Mouse (Mus musculus) forebrain, embryonic 10.5 days (tissue): ENCODE measurements around the gene Cryzl1. TPM values are rescaled to one million over a fixed set of nuclear protein-coding genes. Genes with fewer than 3 reads are reported as not detected.

Experiments
- DNase-seq: peaks from one replicate; pipeline ENCODE4 v3.0.0-alpha.2; 2017; ENCODE audit warnings: low spot score; ENCODE audit errors: extremely low spot score
- H3K27ac ChIP-seq: fragments of 300-500 bp; sonication (generic); 2 replicates; pipeline ENCODE4 v1.5.1; 2016; ENCODE audit warnings: mild to moderate bottlenecking
- H3K27me3 ChIP-seq: fragments of 300-500 bp; sonication (generic); 2 replicates; pipeline ENCODE4 v1.6.1; 2016; ENCODE audit warnings: mild to moderate bottlenecking; ENCODE audit not compliant: poor library complexity, severe bottlenecking
- H3K36me3 ChIP-seq: fragments of 300-500 bp; sonication (generic); replicated peaks from 2 replicates; pipeline ENCODE4 v1.6.1; 2016; ENCODE audit warnings: mild to moderate bottlenecking, moderate library complexity
- H3K4me1 ChIP-seq: fragments of 300-500 bp; sonication (generic); 2 replicates; pipeline ENCODE4 v1.6.1; 2016
- H3K4me3 ChIP-seq: fragments of 300-500 bp; sonication (generic); 2 replicates; pipeline ENCODE4 v1.5.1; 2016; ENCODE audit warnings: mild to moderate bottlenecking, moderate library complexity
- H3K9me3 ChIP-seq: fragments of 300-500 bp; sonication (generic); 2 replicates; pipeline ENCODE4 v1.6.1; 2016; ENCODE audit warnings: mild to moderate bottlenecking, moderate library complexity
- WGBS: fragments of 180-500 bp; shearing (Covaris S2); methylation state at CpG from one replicate; pipeline ENCODE4 v1.1.7; 2016; 5-methylcytosine and 5-hydroxymethylcytosine counted together
- polyA plus RNA-seq: library from polyadenylated mRNA; unstranded; fragments of >200 nt; fragmentation: Nextera tagmentation; extraction: Ambion mirVana; gene quantifications from 2 replicates; pipeline ENCODE4 v1.2.1, GENCODE M21; 2016

Gene Cryzl1
- polyA plus RNA-seq, 1 experiment from 2014 or later, result 67.1 TPM

DNA sequence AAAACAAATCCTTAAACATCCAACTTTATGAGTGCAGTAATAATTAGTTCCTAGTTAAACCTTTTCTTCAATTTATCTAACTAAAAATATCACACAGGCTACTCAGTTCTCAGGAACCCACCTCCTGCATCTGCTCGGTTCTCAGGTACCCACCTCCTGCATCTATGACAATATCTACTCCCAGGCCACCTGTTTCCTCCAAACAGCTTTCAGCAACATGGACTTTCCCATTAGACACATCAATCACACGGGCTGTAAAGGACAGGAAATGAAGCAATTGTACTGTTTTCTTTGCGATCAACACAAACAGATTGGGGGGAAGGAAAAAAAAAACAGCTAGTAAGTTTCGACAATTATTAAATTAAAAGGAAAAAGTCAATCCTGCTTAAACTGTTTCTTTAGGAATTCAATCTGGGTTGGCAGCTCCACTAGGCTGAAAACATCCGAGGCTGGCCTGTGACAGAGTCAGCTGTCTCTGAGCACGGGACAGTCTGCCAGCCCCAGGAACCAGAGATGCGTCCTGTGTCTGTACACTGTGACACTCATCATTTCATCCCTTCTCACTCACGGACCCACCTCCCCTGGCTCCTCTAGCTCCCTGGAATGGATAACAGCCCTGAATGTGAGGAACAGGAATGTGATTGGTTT, 33.5 kb downstream of the Cryzl1 start:
- Histone ChIP-seq H3K36me3 (peaks cover 52% of the 10 kb centered on the region), H3K27me3 (no peaks in the 10 kb centered on the region), H3K9me3 (no peaks in the 10 kb centered on the region), H3K27ac (no peak overlapping the region), H3K4me3 (no peak overlapping the region), H3K4me1 (peaks cover 7% of the 10 kb centered on the region; the same call in 1 of the 2 replicates)
- WGBS, result 78% methylated on average over 8 of the region's 8 CpGs
- DNase-seq, result no peak

DNA sequence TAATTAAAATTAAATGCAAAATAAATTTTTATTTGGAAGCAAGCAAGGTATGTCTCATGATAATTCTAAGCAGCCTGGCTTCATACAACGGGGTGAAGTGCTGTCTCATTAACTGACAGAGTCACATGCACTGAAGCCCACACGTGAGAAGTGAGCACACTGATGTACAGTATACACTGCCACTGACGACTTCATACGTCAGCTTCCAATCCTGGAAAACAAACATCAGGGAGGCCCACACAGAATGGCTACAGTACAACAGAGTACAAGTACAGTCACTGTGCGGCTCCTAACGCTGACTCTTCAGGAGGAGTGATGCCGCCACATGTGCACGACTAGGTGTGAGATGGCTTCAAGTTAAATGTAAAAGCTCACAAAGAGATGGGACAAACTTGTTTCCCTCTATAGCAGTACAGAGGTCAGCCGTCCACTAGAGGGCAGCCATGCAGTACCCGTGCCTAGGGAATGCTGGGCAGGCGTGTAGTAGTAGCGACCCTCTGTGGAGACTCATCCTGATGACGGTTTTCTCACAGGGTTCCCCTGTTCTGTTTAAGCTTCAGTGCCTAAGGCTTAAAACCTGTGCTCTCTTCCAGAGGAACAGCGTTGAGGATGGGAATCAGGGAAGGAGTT, 34.2 kb downstream of the Cryzl1 start:
- peaks cover 13% of the 10 kb centered on the region for H3K4me1 ChIP-seq
- WGBS, result 35% methylated on average over 14 of the region's 14 CpGs
- H3K27me3 ChIP-seq, result no peaks in the 10 kb centered on the region
- H3K9me3 ChIP-seq, result no peaks in the 10 kb centered on the region
- H3K27ac ChIP-seq, result no peak overlapping the region
- H3K36me3 ChIP-seq, result peaks cover 45% of the 10 kb centered on the region
- H3K4me3 ChIP-seq, result no peak overlapping the region
- peak; percentile 81 for DNase-seq

DNA sequence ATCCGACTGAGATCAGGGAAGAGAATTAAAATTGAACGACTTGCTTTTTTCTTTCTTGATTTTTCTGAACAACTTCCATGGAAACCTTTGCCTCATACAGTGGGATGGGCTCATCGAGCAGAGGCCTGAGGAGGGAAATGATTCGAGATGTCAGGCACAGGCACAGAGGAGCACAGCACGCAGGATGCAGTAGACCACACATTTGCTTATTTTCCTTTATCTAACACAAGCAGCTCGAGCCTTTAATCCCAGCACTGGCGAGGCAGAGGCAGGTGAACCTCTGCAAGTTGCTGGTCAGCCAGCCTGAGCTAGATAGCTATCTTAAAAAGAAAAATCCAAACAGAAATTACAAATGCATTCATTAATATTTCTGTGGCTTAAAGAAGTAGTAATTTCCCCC, 39.0 kb downstream of the Cryzl1 start:
- peaks cover 35% of the 10 kb centered on the region for H3K4me1 ChIP-seq
- no peaks in the 10 kb centered on the region for H3K9me3 ChIP-seq
- no peak for DNase-seq
- H3K27ac ChIP-seq, result 0 out of 2 replicates have a peak overlapping the region, but pooled peaks have one; percentile 0
- 56% methylated on average over 7 of the region's 7 CpGs for WGBS
- peak overlapping the region; percentile 95; the same call in 1 of the 2 replicates for H3K4me3 ChIP-seq
- peaks cover 29% of the 10 kb centered on the region for H3K36me3 ChIP-seq
- H3K27me3 ChIP-seq, result no peaks in the 10 kb centered on the region

- peak within 1 kb of the TSS; percentile 96 for H3K27ac ChIP-seq
- H3K4me1 ChIP-seq, result peaks cover 32% of the 10 kb centered on the region
- under 1% methylated on average over 66 of the region's 71 CpGs for WGBS
- H3K36me3 ChIP-seq, result peaks cover 37% of the 10 kb centered on the region
- no peaks in the 10 kb centered on the region for H3K27me3 ChIP-seq
- no peaks in the 10 kb centered on the region for H3K9me3 ChIP-seq
- H3K4me3 ChIP-seq, result peak within 1 kb of the TSS; percentile 95
- DNase-seq, result peak; percentile 91
Measured at GRCm38 (mm10) chr16:91688619-91689334, 40.0 kb downstream of the Cryzl1 start, which contains the start of gene Donson. Gene Donson, minus strand, starts transcription at chr16:91688770.

DNA sequence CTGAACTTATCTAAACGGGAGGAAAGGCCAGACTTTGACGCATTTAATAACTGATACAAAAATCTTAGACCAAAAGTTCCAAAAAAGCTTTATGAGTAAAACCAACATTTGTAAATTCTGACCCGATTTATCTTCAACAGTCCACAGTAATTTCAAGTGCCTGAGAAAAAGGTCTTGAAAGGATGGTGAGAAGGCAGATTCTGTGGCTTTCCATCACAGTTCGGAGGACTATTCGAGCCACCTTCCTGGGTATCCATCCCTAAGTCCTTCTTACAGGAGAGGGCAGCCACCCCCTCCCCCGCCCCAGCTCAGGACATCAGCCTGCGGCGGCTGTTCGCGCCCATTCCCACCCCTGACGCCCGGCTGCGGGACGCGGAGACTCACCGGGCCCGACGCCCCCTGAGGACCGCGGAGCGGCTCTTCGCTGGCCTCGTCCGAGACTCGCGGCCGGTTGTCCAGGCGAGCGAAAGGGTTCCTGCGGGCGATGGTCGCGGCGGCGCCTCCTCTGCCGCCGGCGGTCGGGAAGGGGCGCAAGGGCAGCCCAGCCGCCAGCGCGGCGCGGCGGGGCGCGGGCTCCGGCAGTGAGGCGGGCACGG, 40.7 kb downstream of the Cryzl1 start:
- 1% methylated on average over 49 of the region's 51 CpGs for WGBS
- Histone ChIP-seq H3K27ac (peak overlapping the region; percentile 96), H3K4me1 (peaks cover 32% of the 10 kb centered on the region), H3K36me3 (peaks cover 38% of the 10 kb centered on the region), H3K27me3 (no peaks in the 10 kb centered on the region), H3K9me3 (no peaks in the 10 kb centered on the region), H3K4me3 (peak overlapping the region; percentile 95)
- no peak for DNase-seq

DNA sequence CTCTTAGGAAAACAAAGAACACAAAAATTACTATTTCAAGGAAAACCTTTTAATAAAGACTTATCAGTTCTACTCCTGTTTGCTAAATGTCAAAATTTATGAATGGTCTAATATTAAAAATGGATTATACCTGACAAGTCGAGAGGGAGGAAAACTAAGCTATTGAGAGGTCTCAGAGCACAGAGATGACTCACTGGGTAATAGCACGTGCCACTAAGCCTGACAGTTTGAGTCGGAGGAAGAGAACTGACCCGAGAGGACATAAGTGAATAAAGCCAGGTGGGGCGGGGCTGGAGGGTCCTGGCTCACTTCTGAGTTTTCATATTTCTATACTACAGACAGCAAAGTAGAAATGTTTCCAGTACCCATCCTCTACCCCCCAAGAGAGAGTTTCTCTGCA, 42.4 kb downstream of the Cryzl1 start:
- H3K36me3 ChIP-seq, result peaks cover 54% of the 10 kb centered on the region
- no peaks in the 10 kb centered on the region for H3K27me3 ChIP-seq
- H3K9me3 ChIP-seq, result no peaks in the 10 kb centered on the region
- WGBS, result 88% methylated on average over 5 of the region's 5 CpGs
- peaks cover 32% of the 10 kb centered on the region for H3K4me1 ChIP-seq
- H3K27ac ChIP-seq, result no peak overlapping the region
- DNase-seq, result no peak
- H3K4me3 ChIP-seq, result no peak overlapping the region

DNA sequence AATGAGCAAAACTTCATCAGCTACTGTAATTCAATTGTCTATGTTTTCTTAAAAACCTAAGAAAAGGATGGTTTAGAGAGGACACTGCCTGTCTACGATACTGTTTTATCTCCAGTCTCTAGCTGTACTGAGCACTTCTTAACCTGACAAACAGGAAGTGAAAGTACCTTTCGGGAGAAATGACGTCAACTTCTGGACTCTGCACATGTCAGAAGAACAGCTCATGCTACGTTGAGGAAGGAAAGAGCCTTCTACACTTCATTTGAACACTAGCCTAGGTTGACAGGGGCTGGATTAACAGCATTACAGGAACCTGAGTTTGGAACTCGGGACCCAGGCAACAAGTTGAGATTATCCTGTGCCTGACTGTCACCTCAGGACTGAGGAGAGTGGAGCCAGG, 43.2 kb downstream of the Cryzl1 start:
- Histone ChIP-seq H3K4me1 (peaks cover 32% of the 10 kb centered on the region), H3K36me3 (peaks cover 60% of the 10 kb centered on the region), H3K27me3 (no peaks in the 10 kb centered on the region), H3K9me3 (no peaks in the 10 kb centered on the region), H3K27ac (no peak overlapping the region), H3K4me3 (no peak overlapping the region)
- 95% methylated on average over 5 of the region's 5 CpGs for WGBS
- DNase-seq, result no peak

DNA sequence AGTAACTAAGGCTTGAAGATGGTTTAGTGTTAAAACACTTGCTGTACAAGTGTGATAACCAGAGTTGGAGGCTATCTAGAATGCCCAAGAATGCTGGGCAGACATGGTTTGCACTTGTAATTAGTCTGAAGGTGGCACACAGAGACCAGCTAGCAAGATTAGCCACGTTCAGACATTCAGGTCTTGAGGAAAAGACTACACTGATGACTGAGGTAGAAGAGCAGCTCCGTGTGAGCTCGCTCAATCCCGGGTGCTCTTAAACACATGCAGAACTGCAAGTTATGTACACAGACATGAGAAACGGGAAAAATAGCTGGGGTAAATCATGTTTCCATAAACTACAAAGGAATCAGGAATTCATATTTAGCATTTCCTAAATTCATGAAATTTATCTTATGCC, 48.1 kb downstream of the Cryzl1 start:
- Histone ChIP-seq H3K4me3 (no peak overlapping the region), H3K27ac (no peak overlapping the region), H3K4me1 (no peaks in the 10 kb centered on the region), H3K36me3 (peaks cover 98% of the 10 kb centered on the region), H3K9me3 (no peaks in the 10 kb centered on the region), H3K27me3 (no peaks in the 10 kb centered on the region)
- DNase-seq, result no peak
- WGBS, result 88% methylated on average over 5 of the region's 5 CpGs

GRCm38 (mm10) chr16:91678147-91678911, 50.4 kb downstream of the Cryzl1 start:
- Histone ChIP-seq H3K4me1 (no peaks in the 10 kb centered on the region), H3K27me3 (no peaks in the 10 kb centered on the region), H3K36me3 (peaks cover 99% of the 10 kb centered on the region), H3K4me3 (no peak overlapping the region), H3K27ac (no peak overlapping the region), H3K9me3 (no peaks in the 10 kb centered on the region)
- DNase-seq, result no peak
- 90% methylated on average over 5 of the region's 5 CpGs for WGBS

- Histone ChIP-seq H3K9me3 (no peaks in the 10 kb centered on the region), H3K4me1 (no peaks in the 10 kb centered on the region), H3K36me3 (peaks cover 100% of the 10 kb centered on the region), H3K4me3 (no peak overlapping the region), H3K27ac (no peak overlapping the region), H3K27me3 (no peaks in the 10 kb centered on the region)
- DNase-seq, result no peak
- WGBS, result 90% methylated on average over 4 of the region's 4 CpGs
Measured at GRCm38 (mm10) chr16:91674500-91674899, 54.3 kb downstream of the Cryzl1 start.

GRCm38 (mm10) chr16:91663795-91664194, 65.0 kb downstream of the Cryzl1 start:
- 97% methylated on average over 3 of the region's 3 CpGs for WGBS
- peaks cover 13% of the 10 kb centered on the region; the same call in 1 of the 2 replicates for H3K9me3 ChIP-seq
- H3K36me3 ChIP-seq, result peaks cover 100% of the 10 kb centered on the region
- H3K27ac ChIP-seq, result no peak overlapping the region
- no peak for DNase-seq
- H3K4me1 ChIP-seq, result no peaks in the 10 kb centered on the region
- no peak overlapping the region for H3K4me3 ChIP-seq
- H3K27me3 ChIP-seq, result no peaks in the 10 kb centered on the region

DNA sequence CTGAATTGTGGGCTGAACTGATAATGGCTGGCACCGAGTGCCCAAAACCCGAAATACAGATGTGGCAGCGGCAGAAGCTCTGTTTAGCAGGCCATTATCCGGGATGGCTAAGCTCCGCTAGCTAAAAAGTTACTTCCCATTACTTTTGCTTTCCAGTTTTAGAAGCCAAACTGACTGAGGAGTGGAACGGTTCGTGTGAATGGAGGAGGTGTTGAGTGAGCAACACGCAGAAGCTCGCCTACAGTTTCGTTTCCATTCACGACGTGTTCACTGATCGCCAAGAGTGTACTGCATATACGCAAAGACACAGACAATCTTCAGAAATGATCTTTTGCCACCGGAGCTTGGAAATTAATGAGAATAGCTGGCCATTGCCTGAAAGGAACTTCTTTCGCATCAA, 66.4 kb downstream of the Cryzl1 start:
- no peak overlapping the region for H3K4me3 ChIP-seq
- H3K27me3 ChIP-seq, result no peaks in the 10 kb centered on the region
- H3K9me3 ChIP-seq, result peaks cover 18% of the 10 kb centered on the region; the same call in 1 of the 2 replicates
- no peak overlapping the region for H3K27ac ChIP-seq
- 96% methylated on average over 16 of the region's 16 CpGs for WGBS
- H3K36me3 ChIP-seq, result peaks cover 100% of the 10 kb centered on the region
- no peak for DNase-seq
- no peaks in the 10 kb centered on the region for H3K4me1 ChIP-seq
